Mouse (Mus musculus) kidney, postnatal 10 days (tissue): ENCODE measurements around the gene Ugt1a8.

Source experiments
- DNase-seq: peaks from one replicate; pipeline ENCODE4 v3.0.0; 2021; ENCODE audit warnings: mixed read lengths

Ugt1a8 gene

DNA sequence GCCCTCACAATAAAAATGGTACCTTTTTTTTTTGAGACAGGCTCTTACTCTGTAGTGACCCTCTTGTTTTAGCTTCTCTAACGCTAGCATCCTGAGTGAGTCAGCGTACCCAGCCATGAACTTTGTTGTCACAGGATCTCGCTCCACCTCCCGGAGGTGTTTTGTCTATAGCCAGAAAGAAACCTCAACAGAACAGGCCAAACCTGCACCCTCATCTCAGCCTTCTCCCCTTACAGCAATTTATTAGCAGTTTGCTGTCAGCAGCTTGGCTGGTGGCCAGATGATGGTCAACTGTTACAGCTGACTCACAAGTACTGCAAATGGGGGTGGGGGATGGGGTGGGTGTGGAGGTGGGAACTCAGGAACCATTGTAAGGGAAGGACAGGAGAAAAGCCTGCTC is 174.6 kb downstream of the Ugt1a8 start:
- DNase-seq, result peak; percentile 89

DNA sequence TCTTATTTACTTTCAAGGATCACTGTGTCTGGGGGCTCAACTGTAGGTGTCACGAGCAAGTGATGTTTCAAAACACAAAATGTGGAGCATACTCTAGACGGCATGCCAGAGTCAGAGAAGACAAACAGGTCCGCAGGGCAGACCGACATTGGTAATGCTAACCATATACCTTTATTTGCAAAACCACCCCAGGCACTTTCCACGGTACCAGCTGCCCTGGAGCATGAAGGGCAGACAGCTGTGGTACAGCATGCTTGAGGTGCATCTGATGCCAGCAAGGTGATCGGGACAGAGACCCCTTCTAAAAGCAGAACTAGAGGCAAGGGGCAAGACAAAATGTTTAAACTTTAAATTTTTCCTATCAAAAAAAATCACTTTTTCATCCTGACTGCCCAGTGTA is 175.3 kb downstream of the Ugt1a8 start:
- DNase-seq, result no peak

GRCm38 (mm10) chr1:88263778-88264177 is 176.2 kb downstream of the Ugt1a8 start:
- DNase-seq, result no peak

DNA sequence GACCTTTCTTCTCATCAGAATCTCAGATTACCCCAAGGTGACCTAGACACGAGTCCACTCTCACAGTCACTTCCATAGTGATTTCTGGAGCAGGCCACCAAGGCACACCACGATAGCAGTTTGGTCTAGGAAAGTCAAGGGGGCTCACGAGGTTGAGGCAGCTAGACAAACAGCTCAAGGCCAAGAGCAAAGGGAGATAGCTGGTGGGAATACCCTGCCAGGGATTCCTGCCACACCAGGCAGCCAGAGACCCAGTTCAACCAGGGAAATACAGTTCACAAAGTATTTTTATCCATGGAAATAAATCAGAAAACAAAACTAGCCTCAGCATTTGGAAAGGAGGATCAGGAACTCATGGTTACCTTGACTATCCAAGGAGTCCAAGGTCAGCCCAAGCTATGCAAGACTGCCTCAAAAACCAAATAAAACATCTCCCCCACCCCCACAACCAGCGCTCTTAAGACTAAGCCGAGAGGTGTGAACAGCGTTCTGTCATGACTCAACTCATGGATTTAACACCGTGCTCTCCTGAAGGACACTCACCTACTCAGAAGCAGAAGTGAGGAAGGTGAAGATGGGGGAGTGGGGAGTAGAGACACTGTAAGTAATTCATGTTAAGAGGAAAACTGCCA is 176.7 kb downstream of the Ugt1a8 start:
- no peak for DNase-seq

DNA sequence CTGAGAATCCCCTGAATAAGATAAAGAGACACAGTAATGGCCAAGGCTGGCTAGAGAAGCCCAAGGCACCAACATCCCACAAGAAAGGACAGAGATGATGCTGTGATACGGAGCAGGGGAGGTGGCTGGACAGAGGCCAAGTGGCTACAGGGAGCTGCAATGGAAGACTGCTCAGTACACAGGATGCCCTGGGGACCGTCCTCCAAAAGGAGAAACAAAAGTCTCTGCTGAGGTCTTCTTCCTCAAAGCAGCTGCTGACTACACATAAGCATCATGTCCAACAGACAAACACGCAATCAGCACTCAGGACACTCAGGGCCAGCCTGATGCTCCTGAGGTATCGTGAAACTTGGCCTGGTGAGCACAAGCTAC is 177.2 kb downstream of the Ugt1a8 start:
- peak; percentile 66 for DNase-seq

DNA sequence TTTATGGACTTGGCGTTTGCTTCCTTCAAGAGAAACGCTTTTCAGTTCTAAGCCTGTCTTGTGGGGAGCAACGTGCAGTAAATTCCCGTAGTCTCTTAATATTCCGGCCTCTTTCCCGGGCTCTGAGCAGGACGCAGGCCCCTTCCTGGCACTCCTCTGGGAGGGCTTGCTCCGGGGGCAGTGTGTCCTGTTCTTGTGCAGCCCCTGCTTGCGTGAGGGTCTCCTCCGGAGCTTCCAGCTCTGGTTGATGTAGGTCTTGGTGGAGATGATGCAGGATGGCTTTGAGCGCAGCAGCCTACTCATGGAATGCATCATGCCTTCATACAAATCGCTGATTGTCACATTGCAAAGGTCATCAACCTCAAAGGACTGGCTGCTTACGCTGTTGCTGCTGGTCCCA is 178.5 kb downstream of the Ugt1a8 start:
- no peak for DNase-seq

DNA sequence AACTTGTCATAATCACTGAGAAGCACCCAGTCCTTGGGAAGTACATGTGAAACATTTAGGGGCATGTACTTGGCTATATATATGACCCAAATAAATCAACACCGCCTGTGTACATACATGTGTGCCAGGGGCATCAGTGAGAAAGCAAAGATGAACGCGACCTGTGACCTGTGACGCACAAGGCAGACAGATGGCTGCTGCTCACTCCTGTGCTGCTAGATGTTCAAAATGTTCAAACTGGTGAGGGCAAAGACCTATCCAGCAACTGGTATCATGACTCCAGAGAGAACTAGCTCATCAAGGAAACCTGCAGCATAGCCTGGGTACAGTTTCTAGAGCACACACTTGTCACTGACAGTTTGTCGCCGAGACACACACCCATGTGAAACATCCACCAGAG is 179.9 kb downstream of the Ugt1a8 start:
- no peak for DNase-seq

DNA sequence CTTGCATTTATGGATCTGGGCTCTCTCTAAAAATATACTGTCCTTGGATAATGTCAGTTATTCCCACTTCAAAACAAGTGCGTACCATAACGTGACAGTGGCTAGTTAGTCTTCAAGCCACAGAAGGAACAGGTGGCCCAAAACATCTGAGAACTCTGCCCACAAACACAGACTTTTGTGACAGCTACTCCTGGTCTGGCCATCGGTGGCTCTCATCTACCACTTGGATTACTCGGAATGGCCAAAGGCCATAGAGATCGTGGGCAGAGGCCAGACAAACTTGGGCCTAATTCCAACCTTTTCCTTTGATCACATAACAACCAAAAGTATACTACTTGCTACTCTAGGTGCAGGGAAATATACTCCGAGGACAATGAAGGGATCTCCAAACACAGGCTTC is 180.5 kb downstream of the Ugt1a8 start:
- DNase-seq, result no peak
